Mouse (Mus musculus) forebrain, postnatal 0 days (tissue): ENCODE data around the gene Krtcap2. TPM values are rescaled to one million over a fixed set of nuclear protein-coding genes. Genes with fewer than 3 reads are reported as not detected.

ENCODE experiments used
- ATAC-seq: fragments of 200-750 bp; cut with Nextera tagmentation; 2 replicates; pipeline ENCODE4 v1.8.0; 2017; ENCODE audit warnings: mild to moderate bottlenecking, moderate library complexity
- DNase-seq: peaks from one replicate; pipeline ENCODE4 v3.0.0-alpha.2; 2015
- H3K27ac ChIP-seq: fragments of 300-500 bp; sonication (generic); 2 replicates; pipeline ENCODE4 v1.5.1; 2014; ENCODE audit warnings: low read depth, mild to moderate bottlenecking, antibody characterized with exemption, low read length, moderate library complexity, mixed read lengths
- H3K27me3 ChIP-seq: fragments of 300-500 bp; sonication (generic); 2 replicates; pipeline ENCODE4 v1.6.1; 2014; ENCODE audit warnings: mild to moderate bottlenecking, low read length, mixed read lengths; ENCODE audit not compliant: insufficient read depth
- H3K36me3 ChIP-seq: fragments of 300-500 bp; sonication (generic); 2 replicates; pipeline ENCODE4 v1.6.1; 2014; ENCODE audit warnings: mild to moderate bottlenecking, moderate library complexity; ENCODE audit not compliant: insufficient read depth
- H3K4me1 ChIP-seq: fragments of 300-500 bp; sonication (generic); 2 replicates; pipeline ENCODE4 v1.6.1; 2014; ENCODE audit warnings: antibody characterized with exemption; ENCODE audit not compliant: insufficient read depth
- H3K4me2 ChIP-seq: fragments of 300-500 bp; sonication (generic); 2 replicates; pipeline ENCODE4 v1.6.1; 2014; ENCODE audit warnings: low read depth, mild to moderate bottlenecking, moderate library complexity
- H3K4me3 ChIP-seq: fragments of 300-500 bp; sonication (generic); 2 replicates; pipeline ENCODE4 v1.5.1; 2014; ENCODE audit warnings: low read depth, low read length, mixed read lengths
- H3K9ac ChIP-seq: fragments of 300-500 bp; sonication (generic); 2 replicates; pipeline ENCODE4 v1.6.1; 2014; ENCODE audit warnings: mild to moderate bottlenecking
- H3K9me3 ChIP-seq: fragments of 300-500 bp; sonication (generic); 2 replicates; pipeline ENCODE4 v1.6.1; 2016; ENCODE audit warnings: low read length
- CTCF ChIP-seq: sonication (generic); IDR thresholded peaks from 2 replicates; pipeline ENCODE4 v1.5.1; 2016; ENCODE audit warnings: antibody characterized with exemption, control low read depth, low read depth
- WGBS: fragments of 180-500 bp; shearing (Covaris S2); extraction: QIAGEN DNeasy Blood & Tissue Kit; methylation state at CpG from one replicate; pipeline ENCODE4 v1.1.7; 2014; 5-methylcytosine and 5-hydroxymethylcytosine counted together
- microRNA counts: library from miRNA; unstranded; fragments of <30 nt; microRNA quantifications from one replicate; lab custom pipeline; 2015
- microRNA-seq, 2 experiments: library from miRNA; unstranded; fragments of <30 nt; microRNA quantifications; one replicate each; pipeline ENCODE4; 2016
- polyA plus RNA-seq: library from polyadenylated mRNA; unstranded; fragments of >200 nt; fragmentation: Nextera tagmentation; extraction: Ambion mirVana; gene quantifications from 2 replicates; pipeline ENCODE4 v1.2.1, GENCODE M21; 2015
- total RNA-seq: library from RNA; depleted of rRNA; stranded (reverse); fragments of >200 nt; gene quantifications from 2 replicates; pipeline ENCODE4 v1.2.3, GENCODE M21; 2014; rRNA removed

The Krtcap2 gene
- total and polyA plus RNA-seq, 2 experiments from 2014 or later = 67.0 to 221 TPM

DNA sequence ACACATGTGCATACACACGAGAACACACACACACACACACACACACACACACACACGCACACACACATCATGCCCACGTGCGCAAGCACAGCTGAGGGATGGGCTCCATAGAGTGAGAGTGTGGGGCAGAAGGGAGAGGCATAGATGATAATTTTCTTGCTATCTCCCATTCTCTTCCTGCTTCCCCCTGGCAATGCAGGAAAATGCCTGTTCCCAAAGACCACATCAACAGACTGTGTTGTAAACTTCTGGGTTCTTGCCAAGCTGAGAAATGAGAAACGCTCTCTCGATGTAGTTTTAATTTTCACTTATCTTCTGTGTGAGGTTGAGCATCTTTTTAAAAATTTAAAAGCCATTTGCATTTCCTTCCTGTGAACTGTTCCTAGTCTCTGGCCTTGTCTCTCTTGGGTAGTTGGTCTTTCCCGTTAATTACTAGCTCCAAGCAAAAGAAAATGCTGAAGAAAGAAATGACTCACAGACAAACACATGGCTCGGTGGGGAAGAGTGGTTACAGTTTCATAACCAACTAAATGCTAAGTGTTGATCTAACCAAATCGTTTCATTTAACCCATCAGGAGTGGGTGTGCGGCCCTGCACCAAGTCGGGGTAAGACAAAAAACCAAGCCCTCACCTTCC is 51.1 kb downstream of the Krtcap2 start:
- H3K9ac ChIP-seq = no peak overlapping the region
- no peaks in the 10 kb centered on the region for H3K36me3 ChIP-seq
- no peaks in the 10 kb centered on the region for H3K9me3 ChIP-seq
- DNase-seq (peak; percentile 60), ATAC-seq (peak; percentile 77)
- no peak for TF ChIP-seq CTCF
- no peak overlapping the region for H3K4me3 ChIP-seq
- no peaks in the 10 kb centered on the region; the same call in 1 of the 2 replicates for H3K27me3 ChIP-seq
- H3K4me1 ChIP-seq = no peaks in the 10 kb centered on the region
- no peak overlapping the region for H3K27ac ChIP-seq
- no peak overlapping the region for H3K4me2 ChIP-seq
- 70% methylated on average over 11 of the region's 11 CpGs for WGBS

DNA sequence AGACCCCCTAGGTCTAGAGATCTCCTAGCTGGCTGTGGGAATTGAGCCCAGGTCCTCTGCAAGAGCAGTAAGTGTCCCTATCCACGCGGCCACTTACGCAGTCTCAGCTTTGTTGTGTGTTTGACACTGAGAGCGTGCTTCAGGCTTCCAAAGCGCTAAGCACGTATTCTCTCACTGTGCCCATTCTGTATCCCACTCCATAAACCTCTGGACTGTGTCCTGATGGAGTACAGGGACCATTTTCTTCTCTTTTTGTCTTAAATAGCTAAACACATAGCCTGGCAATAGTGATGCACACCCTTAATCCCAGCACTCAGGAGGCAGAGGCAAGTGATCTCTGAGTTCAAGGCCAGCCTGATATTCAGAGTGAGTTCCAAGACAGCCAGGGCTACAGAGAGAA is 53.1 kb downstream of the Krtcap2 start:
- WGBS = 69% methylated on average over 6 of the region's 6 CpGs

DNA sequence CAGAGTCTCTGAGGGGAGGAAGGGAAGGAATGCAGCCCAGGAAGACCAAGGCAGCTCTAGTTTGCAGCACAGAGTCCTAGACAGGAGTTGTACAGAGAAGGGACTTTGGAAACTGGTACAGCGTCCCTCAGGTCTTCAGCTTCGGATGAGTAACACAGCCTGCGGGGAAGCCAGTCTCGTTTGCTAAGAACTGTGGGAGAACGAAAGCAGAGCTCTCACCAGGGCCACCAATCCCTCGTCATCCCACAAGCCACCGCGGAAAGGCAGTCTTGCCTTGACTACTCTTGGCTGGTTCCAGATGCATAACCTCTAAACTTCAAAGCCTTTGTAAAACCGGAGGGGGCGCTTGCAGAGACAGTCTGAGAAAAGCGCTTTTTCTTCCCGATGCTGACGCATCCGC is 53.7 kb downstream of the Krtcap2 start:
- Histone ChIP-seq H3K4me2 (peak overlapping the region; percentile 32), H3K36me3 (no peaks in the 10 kb centered on the region), H3K4me3 (no peak overlapping the region), H3K4me1 (no peaks in the 10 kb centered on the region), H3K27me3 (no peaks in the 10 kb centered on the region; the same call in 1 of the 2 replicates), H3K9me3 (no peaks in the 10 kb centered on the region), H3K27ac (no peak overlapping the region), H3K9ac (no peak overlapping the region)
- DNase-seq = peak; percentile 49
- TF ChIP-seq CTCF = peak; percentile 40
- 8% methylated on average over 14 of the region's 14 CpGs for WGBS
- ATAC-seq = peak; percentile 73

More for the DNA sequence above, 53.1 kb downstream of the Krtcap2 start:
- no peaks in the 10 kb centered on the region for H3K9me3 ChIP-seq
- no peak overlapping the region for H3K4me3 ChIP-seq
- no peak overlapping the region for H3K9ac ChIP-seq
- DNase-seq (no peak), ATAC-seq (no peak)
- no peak overlapping the region for H3K4me2 ChIP-seq
- H3K36me3 ChIP-seq = no peaks in the 10 kb centered on the region
- H3K27ac ChIP-seq = no peak overlapping the region
- TF ChIP-seq CTCF = no peak
- no peaks in the 10 kb centered on the region for H3K4me1 ChIP-seq
- no peaks in the 10 kb centered on the region; the same call in 1 of the 2 replicates for H3K27me3 ChIP-seq

MicroRNAs encoded within 50 kb of the gene (microRNA counts, 519-probe panel; counts per million panel counts)
- microRNA mmu-miR-92b (lab: Ali Mortazavi, UCI) = 3,579 counts per million, percentile 36 among the panel's probes with 10 or more counts

Small RNA genes within 50 kb of the gene (microRNA-seq; reads per million reads assigned to microRNA genes)
- gene Mir92b = 3,346 to 3,755 reads per million in 2 experiments

Other genes with a start within 250 kb of the Krtcap2 start
- gene Rusc1, start 152.7 kb upstream of the Krtcap2 start, total RNA-seq = 148 and 158 TPM in 2 replicates
- 86.1 and 101 TPM in 2 replicates for gene Rusc1, start 152.7 kb upstream of the Krtcap2 start, polyA plus RNA-seq
- gene Gm43738, start 144.9 kb upstream of the Krtcap2 start, total RNA-seq = not detected in 2 replicates
- not detected in 2 replicates for gene Gm43738, start 144.9 kb upstream of the Krtcap2 start, polyA plus RNA-seq
- 421 and 510 TPM in 2 replicates for gene Fdps, start 144.0 kb upstream of the Krtcap2 start, total RNA-seq
- gene Fdps, start 144.0 kb upstream of the Krtcap2 start, polyA plus RNA-seq = 435 and 441 TPM in 2 replicates
- 0.08 and 0.76 TPM in 2 replicates for gene Pklr, start 109.8 kb upstream of the Krtcap2 start, total RNA-seq
- gene Pklr, start 109.8 kb upstream of the Krtcap2 start, polyA plus RNA-seq = 0.19 TPM in 1 of 2 replicates, not detected in the other
- 44.9 and 45.5 TPM in 2 replicates for gene Hcn3, start 85.8 kb upstream of the Krtcap2 start, total RNA-seq
- gene Hcn3, start 85.8 kb upstream of the Krtcap2 start, polyA plus RNA-seq = 22.7 and 30.3 TPM in 2 replicates
- 35.6 and 43.1 TPM in 2 replicates for gene Clk2, start 81.2 kb upstream of the Krtcap2 start, total RNA-seq
- gene Clk2, start 81.2 kb upstream of the Krtcap2 start, polyA plus RNA-seq = 11.2 and 12.8 TPM in 2 replicates
- gene Scamp3, start 68.5 kb upstream of the Krtcap2 start, total RNA-seq = 44.3 and 63.7 TPM in 2 replicates
- gene Scamp3, start 68.5 kb upstream of the Krtcap2 start, polyA plus RNA-seq = 116 and 124 TPM in 2 replicates
- 8.9 and 12.7 TPM in 2 replicates for gene Fam189b, start 62.8 kb upstream of the Krtcap2 start, total RNA-seq
- 23.8 and 31.8 TPM in 2 replicates for gene Fam189b, start 62.8 kb upstream of the Krtcap2 start, polyA plus RNA-seq
- gene Gba, start 43.0 kb upstream of the Krtcap2 start, total RNA-seq = 46.9 and 51.1 TPM in 2 replicates
- gene Gba, start 43.0 kb upstream of the Krtcap2 start, polyA plus RNA-seq = 40.4 and 41.7 TPM in 2 replicates
- 53.6 and 74.1 TPM in 2 replicates for gene Thbs3, start 30.8 kb upstream of the Krtcap2 start, total RNA-seq
- 31.1 and 42.8 TPM in 2 replicates for gene Thbs3, start 30.8 kb upstream of the Krtcap2 start, polyA plus RNA-seq
- gene Mtx1, start 18.9 kb upstream of the Krtcap2 start, total RNA-seq = 142 and 167 TPM in 2 replicates
- 199 and 212 TPM in 2 replicates for gene Mtx1, start 18.9 kb upstream of the Krtcap2 start, polyA plus RNA-seq
- 1.3 and 1.6 TPM in 2 replicates for gene Muc1, start 16.9 kb upstream of the Krtcap2 start, total RNA-seq
- gene Muc1, start 16.9 kb upstream of the Krtcap2 start, polyA plus RNA-seq = 0.27 and 0.35 TPM in 2 replicates
- gene Trim46, start 343 bp downstream of the Krtcap2 start, total RNA-seq = 83.0 and 98.3 TPM in 2 replicates
- 56.0 and 63.5 TPM in 2 replicates for gene Trim46, start 343 bp downstream of the Krtcap2 start, polyA plus RNA-seq
- gene Dpm3, start 13.4 kb downstream of the Krtcap2 start, total RNA-seq = 66.7 and 160 TPM in 2 replicates
- gene Dpm3, start 13.4 kb downstream of the Krtcap2 start, polyA plus RNA-seq = 74.9 and 96.8 TPM in 2 replicates
- 22.1 and 26.7 TPM in 2 replicates for gene Slc50a1, start 24.6 kb downstream of the Krtcap2 start, total RNA-seq
- 34.8 and 36.8 TPM in 2 replicates for gene Slc50a1, start 24.6 kb downstream of the Krtcap2 start, polyA plus RNA-seq
- gene Efna1, start 35.2 kb downstream of the Krtcap2 start, total RNA-seq = 5.5 and 8.4 TPM in 2 replicates
- gene Efna1, start 35.2 kb downstream of the Krtcap2 start, polyA plus RNA-seq = 10.8 and 11.1 TPM in 2 replicates
- gene Efna3, start 77.0 kb downstream of the Krtcap2 start, total RNA-seq = 76.7 and 80.7 TPM in 2 replicates
- gene Efna3, start 77.0 kb downstream of the Krtcap2 start, polyA plus RNA-seq = 68.9 and 73.8 TPM in 2 replicates
- 8.4 and 11.1 TPM in 2 replicates for gene Efna4, start 92.1 kb downstream of the Krtcap2 start, total RNA-seq
- 7.8 and 8.1 TPM in 2 replicates for gene Efna4, start 92.1 kb downstream of the Krtcap2 start, polyA plus RNA-seq
- gene Adam15, start 104.0 kb downstream of the Krtcap2 start, total RNA-seq = 47.9 and 53.3 TPM in 2 replicates
- 50.1 and 56.4 TPM in 2 replicates for gene Adam15, start 104.0 kb downstream of the Krtcap2 start, polyA plus RNA-seq
- gene Dcst2, start 116.0 kb downstream of the Krtcap2 start, total RNA-seq = 0.19 and 0.46 TPM in 2 replicates
- gene Dcst2, start 116.0 kb downstream of the Krtcap2 start, polyA plus RNA-seq = 0.43 and 0.56 TPM in 2 replicates
- gene Dcst1, start 119.3 kb downstream of the Krtcap2 start, total RNA-seq = 0.15 TPM in 1 of 2 replicates, not detected in the other
- gene Dcst1, start 119.3 kb downstream of the Krtcap2 start, polyA plus RNA-seq = 0.89 and 1.3 TPM in 2 replicates
- 2.1 and 4.9 TPM in 2 replicates for gene Zbtb7b, start 148.8 kb downstream of the Krtcap2 start, total RNA-seq
- 0.33 and 0.75 TPM in 2 replicates for gene Zbtb7b, start 148.8 kb downstream of the Krtcap2 start, polyA plus RNA-seq
- 4.2 TPM in 1 of 2 replicates, not detected in the other for gene Lenep, start 156.8 kb downstream of the Krtcap2 start, total RNA-seq
- 0.40 TPM in 1 of 2 replicates, not detected in the other for gene Lenep, start 156.8 kb downstream of the Krtcap2 start, polyA plus RNA-seq
- 25.6 and 34.9 TPM in 2 replicates for gene Flad1, start 165.9 kb downstream of the Krtcap2 start, total RNA-seq
- gene Flad1, start 165.9 kb downstream of the Krtcap2 start, polyA plus RNA-seq = 30.9 and 31.5 TPM in 2 replicates
- gene Cks1b, start 172.4 kb downstream of the Krtcap2 start, total RNA-seq = 24.5 and 27.3 TPM in 2 replicates
- 93.9 and 109 TPM in 2 replicates for gene Cks1b, start 172.4 kb downstream of the Krtcap2 start, polyA plus RNA-seq
- gene Shc1, start 172.5 kb downstream of the Krtcap2 start, total RNA-seq = 15.8 and 19.8 TPM in 2 replicates
- 11.3 and 11.8 TPM in 2 replicates for gene Shc1, start 172.5 kb downstream of the Krtcap2 start, polyA plus RNA-seq
- gene Pygo2, start 184.2 kb downstream of the Krtcap2 start, total RNA-seq = 62.5 and 72.1 TPM in 2 replicates
- gene Pygo2, start 184.2 kb downstream of the Krtcap2 start, polyA plus RNA-seq = 42.5 and 43.5 TPM in 2 replicates
- gene Pbxip1, start 190.7 kb downstream of the Krtcap2 start, total RNA-seq = 16.9 and 21.6 TPM in 2 replicates
- gene Pbxip1, start 190.7 kb downstream of the Krtcap2 start, polyA plus RNA-seq = 16.9 and 27.8 TPM in 2 replicates
- gene Pmvk, start 208.6 kb downstream of the Krtcap2 start, total RNA-seq = 80.1 and 108 TPM in 2 replicates
- 84.3 and 96.8 TPM in 2 replicates for gene Pmvk, start 208.6 kb downstream of the Krtcap2 start, polyA plus RNA-seq